Mouse (Mus musculus): ENCODE data around the gene Cask.

DNA sequence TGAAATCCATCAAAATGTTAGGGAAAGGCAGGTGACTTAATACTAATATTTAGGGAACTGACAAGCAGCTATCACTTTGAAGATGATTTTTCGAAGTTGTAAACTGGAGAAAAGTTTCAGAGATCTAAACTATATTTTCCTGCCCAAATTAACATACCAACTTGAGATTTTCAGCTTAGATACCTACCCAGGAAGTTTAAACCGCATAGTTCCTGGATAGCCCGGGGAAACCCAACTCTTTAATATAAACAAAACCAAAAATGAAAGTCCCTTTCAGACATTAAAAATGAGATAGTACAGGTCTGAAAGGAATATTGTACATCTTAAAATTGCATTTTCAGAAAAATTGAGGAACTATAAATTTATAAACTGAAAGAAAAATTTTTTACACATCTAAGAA, 273.5 kb downstream of the Cask start:
- TF ChIP-seq POLR2A (IDR thresholded peaks at IDR 0.05; ENCODE audit: low read depth, low read length): no peak
- TF ChIP-seq CTCF (conservative IDR thresholded peaks at IDR 0.05; ENCODE audit: insufficient read depth, insufficient read length, low read depth, low read length): no peak
